Mouse (Mus musculus) megakaryocyte-erythroid progenitor cell, adult 5-6 weeks (primary cell): Measurements from ENCODE around the gene Ctr9. TPM values are rescaled to one million over a fixed set of nuclear protein-coding genes. Genes with fewer than 3 reads are reported as not detected.

Experiments used
- ATAC-seq: replicated peaks from 2 replicates; pipeline ENCODE4 v1.8.0; 2016; ENCODE audit warnings: mild to moderate bottlenecking, inconsistent platforms; ENCODE audit not compliant: severe bottlenecking, poor library complexity, low FRiP score, low TSS enrichment
- total RNA-seq, 2 experiments: library from RNA; stranded (forward) in 1 of 2; stranded (reverse) in 1 of 2; fragments of 200-1000, 215-1000 nt in 1 of 2; fragments of >200 nt in 1 of 2; fragmentation: Nextera tagmentation in 1 of 2; gene quantifications; 2 replicates each; pipeline ENCODE4 v1.2.3; 2014 to 2017

Ctr9 gene
- total RNA-seq, 2 experiments from 2014 or later, result 44.0 to 68.1 TPM

- no peak for ATAC-seq
These were observed 55.0 kb downstream of the Ctr9 start for GRCm38 (mm10) chr7:111083733-111084120.

GRCm38 (mm10) chr7:111084443-111084842, 55.7 kb downstream of the Ctr9 start:
- no peak for ATAC-seq

- no peak for ATAC-seq
These were observed 56.4 kb downstream of the Ctr9 start for GRCm38 (mm10) chr7:111085153-111085552.

- ATAC-seq, result no peak
These were observed 66.4 kb downstream of the Ctr9 start for GRCm38 (mm10) chr7:111095169-111095568.

GRCm38 (mm10) chr7:111098196-111098595, 69.4 kb downstream of the Ctr9 start:
- no peak for ATAC-seq

Other genes with a start within 250 kb of the Ctr9 start
- 42.5 and 67.4 TPM in 2 replicates for gene Rnf141, start 184.5 kb upstream of the Ctr9 start, total RNA-seq (2014; fragmentation: Nextera tagmentation)
- 37.1 and 54.9 TPM in 2 replicates for gene Rnf141, start 184.5 kb upstream of the Ctr9 start, total RNA-seq (2017)
- not detected in 2 replicates for gene Lyve1, start 165.7 kb upstream of the Ctr9 start, total RNA-seq (2014; fragmentation: Nextera tagmentation)
- not detected in 2 replicates for gene Lyve1, start 165.7 kb upstream of the Ctr9 start, total RNA-seq (2017)
- 0.98 and 1.0 TPM in 2 replicates for gene Mrvi1, start 46.5 kb upstream of the Ctr9 start, total RNA-seq (2014; fragmentation: Nextera tagmentation)
- 0.69 TPM in 1 of 2 replicates, not detected in the other for gene Mrvi1, start 46.5 kb upstream of the Ctr9 start, total RNA-seq (2017)
- 632 and 734 TPM in 2 replicates for gene Eif4g2, start 54.1 kb downstream of the Ctr9 start, total RNA-seq (2014; fragmentation: Nextera tagmentation)
- gene Eif4g2, start 54.1 kb downstream of the Ctr9 start, total RNA-seq (2017), result 781 and 891 TPM in 2 replicates